Mouse (Mus musculus): ENCODE data around the gene Hsd3b5. TPM values are rescaled to one million over a fixed set of nuclear protein-coding genes. Genes with fewer than 3 reads are reported as not detected.
"Not testable (repeated sequence)": the region's sequence is repeated elsewhere in the genome, so short reads cannot be mapped to it uniquely, and the experiment has no call there.

The Hsd3b5 gene
- polyA plus RNA-seq (2015; fragmentation: Nextera tagmentation; extraction: Ambion mirVana): not detected in 2 replicates

DNA sequence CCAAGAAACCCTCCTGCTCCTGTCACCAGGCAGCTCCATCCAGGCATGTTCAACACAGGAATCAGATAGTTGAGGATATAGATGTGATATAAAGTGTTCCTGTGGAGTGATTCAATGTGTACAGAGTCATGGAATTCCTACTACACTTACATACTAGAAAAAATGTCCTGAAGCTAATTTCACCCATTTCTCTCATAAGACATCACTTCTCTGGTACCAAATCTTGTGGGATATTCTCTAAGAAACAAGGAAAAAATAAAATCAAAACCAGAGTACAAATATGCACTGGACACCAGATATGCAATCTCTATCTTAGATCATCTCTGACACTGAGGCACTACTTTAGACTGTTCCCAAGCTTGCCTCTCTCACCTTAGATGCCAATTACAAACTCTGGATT is at the start of gene Hsd3b5:
Gene Hsd3b5, minus strand, starts transcription at position 101 of the 400 bp plus-strand sequence.
- ATAC-seq: no peak
- H3K9me3 ChIP-seq (ENCODE audit: control insufficient read depth): no peaks in the 10 kb centered on the region

GRCm38 (mm10) chr3:98635145-98635544 is 5.1 kb upstream of the Hsd3b5 start:
- Histone ChIP-seq H3K9me3 (ENCODE audit: control insufficient read depth) (no peaks in the 10 kb centered on the region), H3K4me1 (replicated peaks; ENCODE audit: control insufficient read depth, insufficient read depth, low read length) (no peaks in the 10 kb centered on the region), H3K9ac (ENCODE audit: low read depth, low read length) (no peak overlapping the region), H3K27me3 (replicated peaks; ENCODE audit: control insufficient read depth, insufficient read depth, low read length) (no peaks in the 10 kb centered on the region), H3K27ac (ENCODE audit: low read depth, low read length) (no peak overlapping the region), H3K36me3 (ENCODE audit: control insufficient read depth, insufficient read depth) (no peaks in the 10 kb centered on the region), H3K4me2 (replicated peaks; ENCODE audit: low read depth) (no peak overlapping the region), H3K4me3 (ENCODE audit: low read depth, low read length) (no peak overlapping the region)
- no peak for ATAC-seq
- WGBS: 29% methylated on average over 1 of the region's 1 CpGs
- no peak for TF ChIP-seq CTCF (IDR thresholded peaks at IDR 0.05; ENCODE audit: low read depth)

More for the DNA sequence above, at the start of gene Hsd3b5:
- H3K27ac ChIP-seq (ENCODE audit: low read depth, low read length): no peak within 1 kb of the TSS
- H3K4me1 ChIP-seq (replicated peaks; ENCODE audit: control insufficient read depth, insufficient read depth, low read length): no peaks in the 10 kb centered on the region
- no peak within 1 kb of the TSS for H3K4me2 ChIP-seq (replicated peaks; ENCODE audit: low read depth)
- H3K9ac ChIP-seq (ENCODE audit: low read depth, low read length): no peak within 1 kb of the TSS
- H3K27me3 ChIP-seq (replicated peaks; ENCODE audit: control insufficient read depth, insufficient read depth, low read length): no peaks in the 10 kb centered on the region
- no peak for TF ChIP-seq CTCF (IDR thresholded peaks at IDR 0.05; ENCODE audit: low read depth)
- no peak within 1 kb of the TSS for H3K4me3 ChIP-seq (ENCODE audit: low read depth, low read length)
- no peaks in the 10 kb centered on the region for H3K36me3 ChIP-seq (ENCODE audit: control insufficient read depth, insufficient read depth)

GRCm38 (mm10) chr3:98629633-98630032 is 419 bp downstream of the Hsd3b5 start:
- WGBS: 87% methylated on average over 3 of the region's 3 CpGs
- Histone ChIP-seq H3K27ac (ENCODE audit: low read depth, low read length) (no peak overlapping the region), H3K9me3 (ENCODE audit: control insufficient read depth) (no peaks in the 10 kb centered on the region), H3K4me2 (replicated peaks; ENCODE audit: low read depth) (no peak overlapping the region), H3K4me3 (ENCODE audit: low read depth, low read length) (no peak overlapping the region), H3K4me1 (replicated peaks; ENCODE audit: control insufficient read depth, insufficient read depth, low read length) (no peaks in the 10 kb centered on the region), H3K36me3 (ENCODE audit: control insufficient read depth, insufficient read depth) (no peaks in the 10 kb centered on the region), H3K27me3 (replicated peaks; ENCODE audit: control insufficient read depth, insufficient read depth, low read length) (no peaks in the 10 kb centered on the region), H3K9ac (ENCODE audit: low read depth, low read length) (no peak overlapping the region)
- no peak for ATAC-seq
- no peak for TF ChIP-seq CTCF (IDR thresholded peaks at IDR 0.05; ENCODE audit: low read depth)

DNA sequence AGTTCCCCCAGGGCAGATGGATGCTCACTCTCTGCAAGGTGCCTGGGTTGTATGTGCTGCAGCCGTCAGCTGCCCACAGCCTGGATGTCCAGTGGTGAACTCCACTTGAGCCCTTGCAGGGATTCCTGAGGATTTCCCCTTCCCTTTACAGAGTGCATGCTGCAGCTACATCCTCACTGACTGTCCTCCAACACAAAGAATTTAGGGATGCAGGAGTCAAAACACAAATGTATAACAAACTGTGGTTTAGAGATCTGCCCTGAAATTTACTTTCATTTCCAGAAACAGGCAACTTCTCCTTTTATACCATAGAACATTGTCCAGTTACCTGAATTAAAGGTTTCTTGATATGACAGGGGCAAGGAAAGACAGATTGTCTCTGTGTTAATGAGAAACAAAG is 13.3 kb downstream of the Hsd3b5 start:
- H3K36me3 ChIP-seq (ENCODE audit: control insufficient read depth, insufficient read depth); H3K4me2 ChIP-seq (replicated peaks; ENCODE audit: low read depth); H3K4me3 ChIP-seq (ENCODE audit: low read depth, low read length); H3K9ac ChIP-seq (ENCODE audit: low read depth, low read length); H3K27ac ChIP-seq (ENCODE audit: low read depth, low read length); H3K9me3 ChIP-seq (ENCODE audit: control insufficient read depth); H3K27me3 ChIP-seq (replicated peaks; ENCODE audit: control insufficient read depth, insufficient read depth, low read length); H3K4me1 ChIP-seq (replicated peaks; ENCODE audit: control insufficient read depth, insufficient read depth, low read length); ATAC-seq: not testable (repeated sequence)
- 83% methylated on average over 1 of the region's 1 CpGs for WGBS

DNA sequence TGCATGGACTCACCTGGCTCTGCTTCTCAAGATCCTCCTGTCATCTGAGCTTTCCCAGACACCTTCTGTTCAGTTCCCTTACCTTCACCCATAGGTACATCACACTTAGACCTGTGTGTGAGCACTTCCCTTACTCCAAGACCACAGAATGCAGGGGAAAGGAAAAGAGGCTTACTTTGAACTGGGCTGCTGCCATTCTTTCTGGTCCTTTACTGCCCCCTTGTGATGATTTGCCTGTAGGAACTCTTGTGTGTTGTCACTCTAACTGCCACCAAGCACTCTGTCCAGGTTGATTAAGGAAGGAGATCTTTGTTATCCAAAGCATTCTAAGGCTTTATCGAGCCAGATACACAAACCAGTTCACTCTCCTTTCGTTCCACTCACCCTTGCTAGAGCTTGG is 13.8 kb downstream of the Hsd3b5 start:
- WGBS: 35% methylated on average over 2 of the region's 2 CpGs
- not testable (repeated sequence) for H3K27ac ChIP-seq (ENCODE audit: low read depth, low read length); ATAC-seq; H3K9me3 ChIP-seq (ENCODE audit: control insufficient read depth); H3K4me2 ChIP-seq (replicated peaks; ENCODE audit: low read depth); H3K4me1 ChIP-seq (replicated peaks; ENCODE audit: control insufficient read depth, insufficient read depth, low read length); H3K4me3 ChIP-seq (ENCODE audit: low read depth, low read length); H3K27me3 ChIP-seq (replicated peaks; ENCODE audit: control insufficient read depth, insufficient read depth, low read length); H3K36me3 ChIP-seq (ENCODE audit: control insufficient read depth, insufficient read depth); H3K9ac ChIP-seq (ENCODE audit: low read depth, low read length)
- peak; percentile 40 for TF ChIP-seq CTCF (IDR thresholded peaks at IDR 0.05; ENCODE audit: low read depth)

- H3K9ac ChIP-seq (ENCODE audit: low read depth, low read length); H3K4me1 ChIP-seq (replicated peaks; ENCODE audit: control insufficient read depth, insufficient read depth, low read length); H3K27me3 ChIP-seq (replicated peaks; ENCODE audit: control insufficient read depth, insufficient read depth, low read length); H3K9me3 ChIP-seq (ENCODE audit: control insufficient read depth); H3K4me3 ChIP-seq (ENCODE audit: low read depth, low read length); H3K27ac ChIP-seq (ENCODE audit: low read depth, low read length); H3K4me2 ChIP-seq (replicated peaks; ENCODE audit: low read depth); ATAC-seq; H3K36me3 ChIP-seq (ENCODE audit: control insufficient read depth, insufficient read depth): not testable (repeated sequence)
- WGBS: 58% methylated on average over 2 of the region's 2 CpGs
These were observed 15.6 kb downstream of the Hsd3b5 start for GRCm38 (mm10) chr3:98614406-98614927.

DNA sequence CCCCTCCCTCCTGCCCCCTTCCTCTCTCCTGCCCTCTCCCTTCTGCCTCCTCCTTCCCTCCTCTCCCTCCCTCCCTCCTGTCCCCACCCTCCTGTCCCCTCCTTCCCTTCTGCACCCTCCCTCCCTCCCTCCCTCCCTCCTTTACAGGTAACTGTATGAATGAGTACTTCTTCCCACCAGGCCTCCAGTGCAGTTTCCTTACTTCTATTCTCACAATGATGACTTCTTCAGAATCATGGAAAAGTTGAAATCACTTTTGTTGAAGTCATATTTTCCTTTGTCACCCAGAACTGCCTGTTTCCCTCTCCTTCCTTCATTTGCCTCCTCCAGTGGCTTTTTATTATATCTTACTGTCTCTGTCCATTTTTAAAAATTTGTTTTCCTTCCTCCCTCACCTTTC is 16.1 kb downstream of the Hsd3b5 start:
- no peak for TF ChIP-seq CTCF (IDR thresholded peaks at IDR 0.05; ENCODE audit: low read depth)
- Histone ChIP-seq H3K27me3 (replicated peaks; ENCODE audit: control insufficient read depth, insufficient read depth, low read length) (no peaks in the 10 kb centered on the region), H3K4me2 (replicated peaks; ENCODE audit: low read depth) (no peak overlapping the region), H3K36me3 (ENCODE audit: control insufficient read depth, insufficient read depth) (no peaks in the 10 kb centered on the region), H3K27ac (ENCODE audit: low read depth, low read length) (no peak overlapping the region), H3K4me3 (ENCODE audit: low read depth, low read length) (no peak overlapping the region), H3K4me1 (replicated peaks; ENCODE audit: control insufficient read depth, insufficient read depth, low read length) (no peaks in the 10 kb centered on the region), H3K9ac (ENCODE audit: low read depth, low read length) (no peak overlapping the region), H3K9me3 (ENCODE audit: control insufficient read depth) (no peaks in the 10 kb centered on the region)
- ATAC-seq: no peak

DNA sequence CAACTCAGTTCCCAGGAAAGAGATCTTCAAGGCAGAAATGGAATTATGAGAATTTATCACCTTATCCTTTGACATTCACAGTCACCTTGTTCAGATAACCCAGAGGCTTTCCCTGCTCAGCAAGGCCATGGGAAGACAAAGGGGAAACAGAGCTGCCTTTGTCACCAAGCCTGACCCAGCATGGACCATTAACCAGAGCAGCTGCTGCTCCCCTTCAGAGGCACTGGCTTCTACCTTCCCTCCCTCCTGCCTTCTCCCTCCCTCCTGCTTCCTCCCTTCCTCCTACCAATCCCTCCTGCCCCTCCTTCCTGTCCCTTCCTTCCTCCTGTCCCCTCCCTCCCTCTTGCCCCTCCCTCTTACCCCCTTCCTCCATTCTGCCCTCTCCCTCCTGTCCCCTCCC is 16.5 kb downstream of the Hsd3b5 start:
- not testable (repeated sequence) for ATAC-seq

More for the DNA sequence above, 16.5 kb downstream of the Hsd3b5 start:
- H3K9ac ChIP-seq (ENCODE audit: low read depth, low read length); H3K4me2 ChIP-seq (replicated peaks; ENCODE audit: low read depth); H3K27ac ChIP-seq (ENCODE audit: low read depth, low read length); H3K27me3 ChIP-seq (replicated peaks; ENCODE audit: control insufficient read depth, insufficient read depth, low read length); H3K4me3 ChIP-seq (ENCODE audit: low read depth, low read length); H3K36me3 ChIP-seq (ENCODE audit: control insufficient read depth, insufficient read depth); H3K9me3 ChIP-seq (ENCODE audit: control insufficient read depth); H3K4me1 ChIP-seq (replicated peaks; ENCODE audit: control insufficient read depth, insufficient read depth, low read length): not testable (repeated sequence)
